Mouse (Mus musculus) CH12.LX (cell line): ENCODE data around the gene Acbd6.

Experiments
- CTCF ChIP-seq, 2 experiments: IDR thresholded peaks in 1 of 2; conservative IDR thresholded peaks in 1 of 2; 2 replicates each; pipeline ENCODE4 v1.5.1; 2011 to 2012; ENCODE audit warnings: low read depth in 2 of 2, low read length in 2 of 2, improper control_type of control experiment in 1 of 2, inconsistent platforms in 1 of 2, mild to moderate bottlenecking in 1 of 2, moderate library complexity in 1 of 2
- HCFC1 ChIP-seq: IDR thresholded peaks from 2 replicates; pipeline ENCODE4 v1.6.1; 2012; ENCODE audit warnings: low read depth, mild to moderate bottlenecking, inconsistent platforms, low read length, improper control_type of control experiment
- NELFE ChIP-seq: IDR thresholded peaks from 2 replicates; pipeline ENCODE4 v1.6.1; 2011; ENCODE audit warnings: low read depth, low read length, improper control_type of control experiment

- TF ChIP-seq HCFC1: no peak
- no peak for TF ChIP-seq CTCF (conservative IDR thresholded peaks at IDR 0.05 in 1 of 2, IDR thresholded peaks at IDR 0.05 in 1 of 2; ENCODE audit: low read depth in 2 of 2, low read length in 2 of 2)
- no peak for TF ChIP-seq NELFE
Measured at GRCm38 (mm10) chr1:155532833-155533688, 24.9 kb upstream of the Acbd6 start.
